In genomic region chr11:77607538-77608455, GRCm38 (mm10) we compare ENCODE assay signal across 8 mouse cellular contexts. TPM values are rescaled to one million over a fixed set of nuclear protein-coding genes. Genes with fewer than 3 reads are reported as not detected.
DNase-seq lines count a peak whose midpoint lies in the region; ATAC-seq and TF ChIP-seq lines count a peak whose summit lies in the region.

TSS of gene Taok1 (minus strand) at chr11:77607815.

- no peaks in the 10 kb centered on the region for H3K27me3 ChIP-seq in embryonic facial prominence, embryonic 13.5 days
- H3K27me3 ChIP-seq in kidney, adult 2 months (replicated peaks; ENCODE audit: control insufficient read depth, insufficient read depth, low read length) = no peaks in the 10 kb centered on the region
- H3K27me3 ChIP-seq in limb, embryonic 12.5 days = no peaks in the 10 kb centered on the region
- H3K27me3 ChIP-seq in midbrain, embryonic 15.5 days (replicated peaks) = no peaks in the 10 kb centered on the region
- H3K27me3 ChIP-seq in spleen, adult 2 months (ENCODE audit: control insufficient read depth, insufficient read depth, low read length) = no peaks in the 10 kb centered on the region

- H3K27ac ChIP-seq in embryonic facial prominence, embryonic 13.5 days = peak within 1 kb of the TSS; percentile 97
- H3K27ac ChIP-seq in kidney, adult 2 months (ENCODE audit: insufficient read depth, low read depth, low read length) = peak within 1 kb of the TSS; percentile 94
- peak within 1 kb of the TSS; percentile 97 for H3K27ac ChIP-seq in limb, embryonic 12.5 days
- H3K27ac ChIP-seq in midbrain, embryonic 15.5 days = peak within 1 kb of the TSS; percentile 95
- peak within 1 kb of the TSS; percentile 95 for H3K27ac ChIP-seq in spleen, adult 2 months (ENCODE audit: insufficient read depth, low read length)

- H3K9ac ChIP-seq in embryonic facial prominence, embryonic 13.5 days = peak within 1 kb of the TSS; percentile 99
- peak within 1 kb of the TSS; percentile 99 for H3K9ac ChIP-seq in limb, embryonic 12.5 days (replicated peaks)
- peak within 1 kb of the TSS; percentile 100 for H3K9ac ChIP-seq in midbrain, embryonic 15.5 days

- H3K4me3 ChIP-seq in embryonic facial prominence, embryonic 13.5 days = peak within 1 kb of the TSS; percentile 98
- peak within 1 kb of the TSS; percentile 71 for H3K4me3 ChIP-seq in kidney, adult 2 months (ENCODE audit: insufficient read depth, low read depth, low read length)
- H3K4me3 ChIP-seq in limb, embryonic 12.5 days (replicated peaks) = peak within 1 kb of the TSS; percentile 98
- peak within 1 kb of the TSS; percentile 99 for H3K4me3 ChIP-seq in midbrain, embryonic 15.5 days
- peak within 1 kb of the TSS; percentile 85 for H3K4me3 ChIP-seq in spleen, adult 2 months (ENCODE audit: extremely low read depth, insufficient read depth, insufficient read length)

- peak; percentile 87 for ATAC-seq in embryonic facial prominence, embryonic 13.5 days (ENCODE audit: insufficient number of reproducible peaks, insufficient read depth, low FRiP score, low TSS enrichment, low read depth)
- ATAC-seq in limb, embryonic 12.5 days (ENCODE audit: insufficient number of reproducible peaks, insufficient read depth, low FRiP score, low TSS enrichment, low read depth) = peak; percentile 88
- ATAC-seq in midbrain, embryonic 15.5 days (replicated peaks) = peak; percentile 95

- DNase-seq in 3134 (ENCODE audit: extremely low read depth, insufficient read length, low spot score) = peak; percentile 99
- peak; percentile 97 to 98 for DNase-seq in adrenal gland, postnatal 36 days
- DNase-seq in heart, adult 18-20 months = peak; percentile 97 to 98
- DNase-seq in kidney, adult 2 months = peak; percentile 98
- DNase-seq in spleen, adult 2 months (ENCODE audit: low read depth in 1 of 2, low spot score in 2 of 2) = peak; percentile 95

- peaks cover 14% of the 10 kb centered on the region for H3K4me1 ChIP-seq in embryonic facial prominence, embryonic 13.5 days
- H3K4me1 ChIP-seq in kidney, adult 2 months (ENCODE audit: control insufficient read depth, insufficient read depth, low read length) = no peaks in the 10 kb centered on the region
- H3K4me1 ChIP-seq in limb, embryonic 12.5 days (replicated peaks) = peaks cover 11% of the 10 kb centered on the region; the same call in 1 of the 2 replicates
- H3K4me1 ChIP-seq in midbrain, embryonic 15.5 days = peaks cover 33% of the 10 kb centered on the region
- H3K4me1 ChIP-seq in spleen, adult 2 months (ENCODE audit: control insufficient read depth, insufficient read depth, insufficient read length) = peaks cover 5% of the 10 kb centered on the region; the same call in 1 of the 2 replicates

- H3K4me2 ChIP-seq in embryonic facial prominence, embryonic 13.5 days = peak within 1 kb of the TSS; percentile 81
- peak within 1 kb of the TSS; percentile 84 for H3K4me2 ChIP-seq in limb, embryonic 12.5 days
- H3K4me2 ChIP-seq in midbrain, embryonic 15.5 days = peak within 1 kb of the TSS; percentile 81

- H3K9me3 ChIP-seq in embryonic facial prominence, embryonic 13.5 days = no peaks in the 10 kb centered on the region
- H3K9me3 ChIP-seq in limb, embryonic 12.5 days = no peaks in the 10 kb centered on the region
- H3K9me3 ChIP-seq in midbrain, embryonic 15.5 days = no peaks in the 10 kb centered on the region

- under 1% methylated on average over 50 of the region's 71 CpGs for WGBS in embryonic facial prominence, embryonic 13.5 days
- under 1% methylated on average over 64 of the region's 71 CpGs for WGBS in kidney, adult 2 months
- 2% methylated on average over 65 of the region's 71 CpGs for WGBS in limb, embryonic 12.5 days
- under 1% methylated on average over 64 of the region's 71 CpGs for WGBS in midbrain, embryonic 15.5 days
- WGBS in spleen, adult 2 months = under 1% methylated on average over 69 of the region's 71 CpGs

- TF ChIP-seq POLR2A in kidney, adult 2 months (IDR thresholded peaks at IDR 0.05; ENCODE audit: low read depth, low read length) = peak; percentile 70
- TF ChIP-seq POLR2A in spleen, adult 2 months (IDR thresholded peaks at IDR 0.05; ENCODE audit: low read depth, low read length) = peak; percentile 61

- TF ChIP-seq CTCF in kidney, adult 2 months (conservative IDR thresholded peaks at IDR 0.05; ENCODE audit: insufficient read depth, insufficient read length, low read depth, low read length) = no peak
- no peak for TF ChIP-seq CTCF in spleen, adult 2 months (IDR thresholded peaks at IDR 0.05; ENCODE audit: extremely low read depth, insufficient read depth, insufficient read length, insufficient replicate concordance)

- H3K36me3 ChIP-seq in embryonic facial prominence, embryonic 13.5 days = peaks cover 7% of the 10 kb centered on the region; the same call in 1 of the 2 replicates
- H3K36me3 ChIP-seq in kidney, adult 2 months (ENCODE audit: control insufficient read depth, insufficient read depth, low read length) = no peaks in the 10 kb centered on the region
- 0 out of 2 replicates have a peak, but pooled peaks cover 4% of the 10 kb centered on the region for H3K36me3 ChIP-seq in limb, embryonic 12.5 days
- no peaks in the 10 kb centered on the region for H3K36me3 ChIP-seq in midbrain, embryonic 15.5 days (replicated peaks)
- no peaks in the 10 kb centered on the region; the same call in 1 of the 2 replicates for H3K36me3 ChIP-seq in spleen, adult 2 months (ENCODE audit: control insufficient read depth, insufficient read depth, low read length)

RNA-seq across cellular contexts. Expression of gene Taok1, which starts in this region (rescaled TPM):
- 10 to 100 TPM; 59.9 to 60.0 TPM for total RNA-seq in adrenal gland, postnatal 36 days (2021)
- 14.3 and 15.2 TPM in 2 replicates for polyA plus RNA-seq in embryonic facial prominence, embryonic 13.5 days (2015; fragmentation: Nextera tagmentation; extraction: Ambion mirVana)
- 10 to 100 TPM; 53.3 to 54.0 TPM for total RNA-seq in heart, adult 18-20 months (2021)
- 4.7 and 6.9 TPM in 2 replicates for polyA plus RNA-seq in kidney, adult 2 months (2012; rRNA removed)
- 12.7 and 13.9 TPM in 2 replicates for polyA plus RNA-seq in limb, embryonic 12.5 days (2016; fragmentation: Nextera tagmentation; extraction: Ambion mirVana)
- 23.1 and 24.2 TPM in 2 replicates for polyA plus RNA-seq in midbrain, embryonic 15.5 days (2015; fragmentation: Nextera tagmentation; extraction: Ambion mirVana)
- polyA plus RNA-seq in spleen, adult 2 months (2012; rRNA removed) = 2.5 and 2.6 TPM in 2 replicates

Comparison
In these comparisons a context has a peak if more than half of its experiments do, and no peak if none do; other contexts are left out.
1. Peak in every context shown above with its lines: DNase-seq, ATAC-seq, H3K4me3 ChIP-seq and H3K27ac ChIP-seq.